Mouse (Mus musculus): ENCODE data around the gene Apoc1.

GRCm38 (mm10) chr7:19716822-19717221 is 24.4 kb upstream of the Apoc1 start:
- TF ChIP-seq TAL1 (conservative IDR thresholded peaks at IDR 0.05; ENCODE audit: low read depth, low read length) (no peak), CTCF (IDR thresholded peaks at IDR 0.05; ENCODE audit: low read depth, low read length) (no peak), GATA1 (IDR thresholded peaks at IDR 0.05; ENCODE audit: borderline replicate concordance, low read length) (no peak), POLR2AphosphoS5 (IDR thresholded peaks at IDR 0.05; ENCODE audit: insufficient replicate concordance, low read depth, low read length) (no peak), GATA2 (IDR thresholded peaks at IDR 0.05; ENCODE audit: borderline replicate concordance, low read depth, low read length) (no peak)

Measured in G1E (cell line).